Mouse (Mus musculus) E14TG2a.4 (cell line): ENCODE data around the gene Gfi1b.

Experiments
- CTCF ChIP-seq: conservative IDR thresholded peaks from 2 replicates; pipeline ENCODE4 v1.5.1; 2014; ENCODE audit warnings: low read length
- POU5F1 ChIP-seq: IDR thresholded peaks from 2 replicates; pipeline ENCODE4 v1.6.1; 2014; ENCODE audit warnings: low read length, borderline replicate concordance

DNA sequence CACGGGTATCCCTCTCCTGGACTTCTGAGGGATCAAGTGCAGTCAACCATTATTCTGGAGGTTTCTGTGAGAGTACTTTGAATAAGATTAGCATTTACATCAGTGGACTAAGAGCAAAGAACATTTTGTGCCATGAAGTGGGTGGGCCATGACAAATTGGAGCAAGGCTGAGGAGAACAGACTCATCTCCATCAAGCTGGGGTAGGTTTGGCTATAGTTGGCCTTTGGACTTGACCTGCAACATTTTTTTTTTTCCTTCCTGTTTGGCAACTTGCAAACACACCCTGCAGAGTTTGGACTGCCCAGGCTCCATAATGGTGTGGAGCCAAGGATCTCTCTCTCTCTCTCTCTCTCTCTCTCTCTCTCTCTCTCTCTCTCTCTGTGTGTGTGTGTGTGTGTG, 10.8 kb upstream of the Gfi1b start:
- TF ChIP-seq CTCF (no peak), POU5F1 (no peak)
